Mouse (Mus musculus) liver, embryonic 16.5 days (tissue): ENCODE data around the gene Bora. TPM values are rescaled to one million over a fixed set of nuclear protein-coding genes. Genes with fewer than 3 reads are reported as not detected.
"Not testable (repeated sequence)": the region's sequence is repeated elsewhere in the genome, so short reads cannot be mapped to it uniquely, and the experiment has no call there.

Experiments
- ATAC-seq: fragments of 200-750 bp; cut with Nextera tagmentation; 2 replicates; pipeline ENCODE4 v1.8.0; 2017; ENCODE audit warnings: low read depth, mild to moderate bottlenecking, moderate number of reproducible peaks, moderate library complexity
- H3K27ac ChIP-seq: fragments of 300-500 bp; sonication (generic); 2 replicates; pipeline ENCODE4 v1.5.1; 2014; ENCODE audit warnings: mild to moderate bottlenecking, low read length
- H3K27me3 ChIP-seq: fragments of 300-500 bp; sonication (generic); 2 replicates; pipeline ENCODE4 v1.6.1; 2014; ENCODE audit warnings: low read depth, low read length, mixed read lengths; ENCODE audit not compliant: control insufficient read depth, insufficient read depth
- H3K36me3 ChIP-seq: fragments of 300-500 bp; sonication (generic); 2 replicates; pipeline ENCODE4 v1.6.1; 2014; ENCODE audit warnings: mild to moderate bottlenecking; ENCODE audit not compliant: control insufficient read depth, insufficient read depth
- H3K4me1 ChIP-seq: fragments of 300-500 bp; sonication (generic); 2 replicates; pipeline ENCODE4 v1.6.1; 2014; ENCODE audit warnings: low read depth, low read length, mixed read lengths; ENCODE audit not compliant: control insufficient read depth
- H3K4me2 ChIP-seq: fragments of 300-500 bp; sonication (generic); 2 replicates; pipeline ENCODE4 v1.6.1; 2014; ENCODE audit warnings: low read depth, low read length, mixed read lengths
- H3K4me3 ChIP-seq: fragments of 300-500 bp; sonication (generic); 2 replicates; pipeline ENCODE4 v1.5.1; 2014; ENCODE audit warnings: low read depth, mild to moderate bottlenecking, low read length
- H3K9ac ChIP-seq: fragments of 300-500 bp; sonication (generic); 2 replicates; pipeline ENCODE4 v1.6.1; 2014; ENCODE audit warnings: low read depth, low read length
- H3K9me3 ChIP-seq: fragments of 300-500 bp; sonication (generic); replicated peaks from 2 replicates; pipeline ENCODE4 v1.6.1; 2016; ENCODE audit warnings: low read length; ENCODE audit not compliant: control insufficient read depth
- WGBS: fragments of 180-500 bp; shearing (Covaris S2); extraction: QIAGEN DNeasy Blood & Tissue Kit; methylation state at CpG from one replicate; pipeline ENCODE4 v1.1.7; 2014; ENCODE audit not compliant: insufficient replicate concordance; 5-methylcytosine and 5-hydroxymethylcytosine counted together
- polyA plus RNA-seq: library from polyadenylated mRNA; unstranded; fragments of >200 nt; fragmentation: Nextera tagmentation; extraction: Ambion mirVana; gene quantifications from 2 replicates; pipeline ENCODE4 v1.2.1, GENCODE M21; 2015

The Bora gene
- polyA plus RNA-seq, 1 experiment from 2014 or later: 23.7 TPM

- no peak overlapping the region for H3K4me3 ChIP-seq
- H3K36me3 ChIP-seq: peaks cover 3% of the 10 kb centered on the region; the same call in 1 of the 2 replicates
- no peaks in the 10 kb centered on the region for H3K4me1 ChIP-seq
- no peaks in the 10 kb centered on the region for H3K27me3 ChIP-seq
- ATAC-seq: no peak
- no peak overlapping the region for H3K9ac ChIP-seq
- WGBS: 72% methylated on average over 5 of the region's 5 CpGs
- no peak overlapping the region for H3K27ac ChIP-seq
- H3K4me2 ChIP-seq: no peak overlapping the region
- no peaks in the 10 kb centered on the region for H3K9me3 ChIP-seq
These were observed 13.4 kb upstream of the Bora start for GRCm38 (mm10) chr14:99032596-99032995.

GRCm38 (mm10) chr14:99034851-99035250 is 11.2 kb upstream of the Bora start:
- H3K27me3 ChIP-seq, H3K4me2 ChIP-seq, H3K4me3 ChIP-seq, H3K9ac ChIP-seq, ATAC-seq, H3K27ac ChIP-seq, H3K4me1 ChIP-seq, H3K9me3 ChIP-seq, H3K36me3 ChIP-seq: not testable (repeated sequence)
- WGBS: 92% methylated on average over 8 of the region's 8 CpGs

DNA sequence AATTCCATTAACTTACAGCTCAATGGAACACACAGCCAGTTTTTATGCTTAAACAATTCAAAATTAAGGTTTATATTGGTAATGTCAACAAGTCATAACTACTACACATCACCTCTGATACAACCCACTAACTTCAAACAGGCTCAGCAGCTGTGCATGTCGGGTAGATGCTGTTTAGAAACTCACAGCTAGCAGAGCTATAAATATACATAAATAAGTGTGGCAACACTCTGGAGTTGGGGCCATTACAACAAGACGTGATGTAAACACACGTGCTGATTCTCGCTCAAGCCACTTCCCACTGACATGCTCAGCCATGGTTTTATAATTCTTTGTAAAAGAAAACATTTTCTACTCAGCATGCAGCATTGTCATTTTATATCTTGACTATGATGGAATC is 10.0 kb upstream of the Bora start:
- Histone ChIP-seq H3K27me3 (no peaks in the 10 kb centered on the region), H3K27ac (no peak overlapping the region), H3K4me2 (no peak overlapping the region), H3K36me3 (peaks cover 3% of the 10 kb centered on the region; the same call in 1 of the 2 replicates), H3K9ac (no peak overlapping the region), H3K4me1 (peaks cover 1% of the 10 kb centered on the region; the same call in 1 of the 2 replicates), H3K4me3 (no peak overlapping the region), H3K9me3 (no peaks in the 10 kb centered on the region)
- ATAC-seq: no peak
- 75% methylated on average over 4 of the region's 4 CpGs for WGBS

GRCm38 (mm10) chr14:99037703-99038102 is 8.3 kb upstream of the Bora start:
- 76% methylated on average over 2 of the region's 2 CpGs for WGBS
- no peaks in the 10 kb centered on the region for H3K27me3 ChIP-seq
- no peak overlapping the region for H3K4me3 ChIP-seq
- peaks cover 5% of the 10 kb centered on the region for H3K4me1 ChIP-seq
- no peak overlapping the region for H3K4me2 ChIP-seq
- H3K9ac ChIP-seq: no peak overlapping the region
- H3K36me3 ChIP-seq: peaks cover 3% of the 10 kb centered on the region; the same call in 1 of the 2 replicates
- H3K9me3 ChIP-seq: no peaks in the 10 kb centered on the region
- H3K27ac ChIP-seq: no peak overlapping the region
- ATAC-seq: no peak

- H3K9ac ChIP-seq, H3K4me3 ChIP-seq, H3K9me3 ChIP-seq, H3K27me3 ChIP-seq, H3K36me3 ChIP-seq, ATAC-seq, H3K27ac ChIP-seq, H3K4me2 ChIP-seq: not testable (repeated sequence)
- H3K4me1 ChIP-seq: peaks cover 15% of the 10 kb centered on the region
- 85% methylated on average over 5 of the region's 5 CpGs for WGBS
These were observed 6.7 kb upstream of the Bora start for GRCm38 (mm10) chr14:99039308-99039707.

DNA sequence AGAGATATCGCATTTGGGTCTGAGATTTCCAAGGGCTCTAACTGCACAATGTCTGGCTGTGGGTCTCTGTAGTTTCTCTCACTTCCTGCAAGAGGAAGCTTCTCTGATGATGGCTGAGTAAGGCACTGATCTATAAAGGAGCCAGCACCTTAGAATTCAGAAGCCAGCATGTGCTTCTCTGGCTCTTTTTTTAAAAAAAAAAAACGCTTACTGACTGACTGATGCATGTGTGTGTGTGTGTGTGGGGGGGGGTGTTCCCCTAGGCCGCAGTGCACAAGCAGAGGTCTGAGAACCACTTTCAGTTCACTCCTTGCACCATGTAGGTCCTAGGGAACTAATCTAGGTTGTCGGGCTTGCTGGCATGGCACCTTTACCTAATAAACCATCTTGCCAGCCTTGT is 4.6 kb upstream of the Bora start:
- 39% methylated on average over 4 of the region's 4 CpGs for WGBS
- Histone ChIP-seq H3K4me1 (peaks cover 19% of the 10 kb centered on the region), H3K27ac (no peak overlapping the region), H3K4me3 (no peak overlapping the region), H3K36me3 (no peaks in the 10 kb centered on the region), H3K9me3 (no peaks in the 10 kb centered on the region), H3K4me2 (no peak overlapping the region), H3K9ac (no peak overlapping the region), H3K27me3 (no peaks in the 10 kb centered on the region)
- ATAC-seq: no peak

DNA sequence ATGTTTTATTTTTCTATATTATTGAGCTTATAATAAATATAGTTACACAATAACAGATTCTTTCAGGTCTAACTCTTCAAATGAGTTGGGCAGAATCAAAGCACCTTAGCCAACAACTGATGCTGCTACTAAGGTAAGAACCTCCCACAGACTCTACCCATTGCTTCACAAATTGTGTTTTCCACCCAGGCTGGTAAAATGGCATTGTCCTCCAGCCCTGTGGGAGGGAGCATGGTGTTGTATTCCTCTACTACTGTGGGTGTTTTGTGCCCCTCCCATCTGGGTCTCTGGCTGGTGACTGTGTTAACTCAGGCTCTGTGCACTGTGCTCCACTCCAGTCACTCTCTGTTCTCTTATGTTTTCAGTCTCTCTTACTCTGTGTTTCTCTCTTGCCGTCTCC is 2.5 kb upstream of the Bora start:
- no peak overlapping the region for H3K27ac ChIP-seq
- peak overlapping the region; percentile 99 for H3K4me3 ChIP-seq
- H3K9me3 ChIP-seq: no peaks in the 10 kb centered on the region
- H3K4me2 ChIP-seq: peak overlapping the region; percentile 81; the same call in 1 of the 2 replicates
- H3K9ac ChIP-seq: no peak overlapping the region; the same call in 1 of the 2 replicates
- no peaks in the 10 kb centered on the region for H3K27me3 ChIP-seq
- peaks cover 28% of the 10 kb centered on the region for H3K4me1 ChIP-seq
- 33% methylated on average over 1 of the region's 1 CpGs for WGBS
- H3K36me3 ChIP-seq: no peaks in the 10 kb centered on the region
- ATAC-seq: no peak

DNA sequence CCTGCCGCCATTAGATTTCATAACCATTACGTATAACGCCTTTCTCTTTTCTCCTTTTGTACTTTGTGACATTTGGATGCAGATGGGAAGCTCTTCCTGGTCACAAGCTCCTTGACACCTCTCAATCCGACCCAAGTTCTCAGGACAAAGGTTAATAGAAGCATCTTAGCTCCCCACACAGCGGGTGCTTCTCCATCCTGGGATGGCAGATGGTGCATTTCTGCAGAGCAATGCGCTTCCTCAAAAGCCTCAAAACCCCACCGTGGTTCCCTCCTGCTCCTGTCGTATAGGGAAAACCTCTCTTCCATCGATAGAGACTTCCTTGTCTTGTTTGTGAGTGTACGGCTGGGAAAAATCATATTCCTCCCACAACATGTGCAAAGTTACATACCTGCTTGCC is 1.9 kb upstream of the Bora start:
- WGBS: 37% methylated on average over 10 of the region's 10 CpGs
- Histone ChIP-seq H3K9me3 (no peaks in the 10 kb centered on the region), H3K4me2 (peak overlapping the region; percentile 81), H3K4me1 (peaks cover 34% of the 10 kb centered on the region), H3K36me3 (no peaks in the 10 kb centered on the region), H3K9ac (peak overlapping the region; percentile 95), H3K27ac (peak overlapping the region; percentile 27; the same call in 1 of the 2 replicates), H3K27me3 (no peaks in the 10 kb centered on the region), H3K4me3 (peak overlapping the region; percentile 99)
- ATAC-seq: no peak

DNA sequence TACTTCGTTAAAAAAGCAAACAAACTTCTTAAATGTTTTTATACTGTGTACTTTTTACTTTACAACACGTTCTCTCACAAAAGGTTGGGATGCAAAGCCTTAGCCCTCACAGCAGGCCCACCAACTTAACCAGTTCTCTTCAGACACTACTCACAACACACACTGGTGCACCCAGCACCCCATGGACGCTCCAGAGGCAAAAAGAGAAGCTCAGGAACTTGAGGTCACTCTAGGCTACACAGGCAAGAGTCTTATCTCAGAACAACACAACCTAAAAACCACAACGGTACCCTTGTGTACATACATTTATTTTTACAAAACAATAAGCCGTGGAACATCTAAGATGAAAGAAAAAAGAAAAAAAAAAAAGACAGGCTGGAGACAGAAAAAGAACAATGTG is 1.3 kb upstream of the Bora start:
- H3K36me3 ChIP-seq: no peaks in the 10 kb centered on the region
- no peaks in the 10 kb centered on the region for H3K9me3 ChIP-seq
- peak overlapping the region; percentile 95 for H3K9ac ChIP-seq
- peak overlapping the region; percentile 99 for H3K4me3 ChIP-seq
- peaks cover 34% of the 10 kb centered on the region for H3K4me1 ChIP-seq
- H3K4me2 ChIP-seq: peak overlapping the region; percentile 81
- no peak for ATAC-seq
- H3K27ac ChIP-seq: peak overlapping the region; percentile 96
- 1% methylated on average over 5 of the region's 5 CpGs for WGBS
- H3K27me3 ChIP-seq: no peaks in the 10 kb centered on the region
